Mouse (Mus musculus) frontal cortex, postnatal 36 days (tissue): Measurements from ENCODE around the gene Arpc5.
"Not testable (repeated sequence)": the region's sequence is repeated elsewhere in the genome, so short reads cannot be mapped to it uniquely, and the experiment has no call there.

Experiments
- DNase-seq, 2 experiments: peaks; one replicate each; pipeline ENCODE4 v3.0.0; 2022; ENCODE audit warnings: low spot score in 2 of 2

Arpc5 gene

GRCm38 (mm10) chr1:152779071-152779737 is 12.9 kb downstream of the Arpc5 start:
- DNase-seq, result peak; percentile 59 to 69

GRCm38 (mm10) chr1:152784620-152785019 is 18.3 kb downstream of the Arpc5 start:
- DNase-seq, result no peak

GRCm38 (mm10) chr1:152785446-152785845 is 19.1 kb downstream of the Arpc5 start:
- not testable (repeated sequence) for DNase-seq

- DNase-seq, result no peak
Observed at GRCm38 (mm10) chr1:152786953-152787352, 20.6 kb downstream of the Arpc5 start.

GRCm38 (mm10) chr1:152788121-152788660 is 21.8 kb downstream of the Arpc5 start:
- no peak for DNase-seq

GRCm38 (mm10) chr1:152790254-152790653 is 23.9 kb downstream of the Arpc5 start:
- DNase-seq, result peak in 1 of 2 experiments; percentile 22

- no peak for DNase-seq
Observed at GRCm38 (mm10) chr1:152790821-152791220, 24.5 kb downstream of the Arpc5 start.

GRCm38 (mm10) chr1:152791269-152791668 is 24.9 kb downstream of the Arpc5 start:
- DNase-seq, result no peak

- DNase-seq, result peak in 1 of 2 experiments; percentile 23
Observed at GRCm38 (mm10) chr1:152792736-152793494, 26.6 kb downstream of the Arpc5 start.

GRCm38 (mm10) chr1:152793495-152794130 is 27.3 kb downstream of the Arpc5 start:
- no peak for DNase-seq

- DNase-seq, result no peak
Observed at GRCm38 (mm10) chr1:152795688-152796255, 29.4 kb downstream of the Arpc5 start.

- DNase-seq, result no peak
Observed at GRCm38 (mm10) chr1:152796683-152797263, 30.4 kb downstream of the Arpc5 start.

- DNase-seq, result no peak
Observed at GRCm38 (mm10) chr1:152798125-152798524, 31.8 kb downstream of the Arpc5 start.

- no peak for DNase-seq
Observed at GRCm38 (mm10) chr1:152799897-152800296, 33.6 kb downstream of the Arpc5 start, which contains the start of gene Ncf2. Ncf2 (plus strand) TSS chr1:152800194.

- DNase-seq, result no peak
Observed at GRCm38 (mm10) chr1:152800633-152801176, 34.4 kb downstream of the Arpc5 start.

- no peak for DNase-seq
Observed at GRCm38 (mm10) chr1:152804907-152805306, 38.6 kb downstream of the Arpc5 start.

GRCm38 (mm10) chr1:152807619-152808391 is 41.5 kb downstream of the Arpc5 start:
- no peak for DNase-seq

GRCm38 (mm10) chr1:152808392-152808680 is 42.0 kb downstream of the Arpc5 start:
- DNase-seq, result no peak

GRCm38 (mm10) chr1:152809541-152810252 is 43.4 kb downstream of the Arpc5 start:
- no peak for DNase-seq
